Comparison of ENCODE assay signal across 15 mouse cellular contexts in genomic region chr4:127224444-127225100, GRCm38 (mm10). TPM values are rescaled to one million over a fixed set of nuclear protein-coding genes. Genes with fewer than 3 reads are reported as not detected.
DNase-seq lines count a peak whose midpoint lies in the region; ATAC-seq and TF ChIP-seq lines count a peak whose summit lies in the region.
"Had no signal": no experiment of that assay in that cellular context is flagged by ENCODE, and none has a peak within 500 bp of the region (broad histone marks: within the 10 kb centered on the region; RNA-seq: fewer than 3 reads in every experiment).

No protein-coding gene starts in this region.

- no peaks in the 10 kb centered on the region for H3K9me3 ChIP-seq in midbrain, embryonic 11.5 days (ENCODE audit: control insufficient read depth, low read length)
- H3K9me3 ChIP-seq in midbrain, postnatal 0 days (ENCODE audit: low read length), result no peaks in the 10 kb centered on the region
- H3K9me3 ChIP-seq in hindbrain, embryonic 12.5 days (replicated peaks), result no peaks in the 10 kb centered on the region
- H3K9me3 ChIP-seq: embryonic facial prominence, embryonic 15.5 days; limb, embryonic 15.5 days had no signal

- peaks cover 25% of the 10 kb centered on the region for H3K4me1 ChIP-seq in midbrain, embryonic 11.5 days (ENCODE audit: control insufficient read depth, insufficient read depth, low read length)
- no peaks in the 10 kb centered on the region for H3K4me1 ChIP-seq in midbrain, postnatal 0 days (ENCODE audit: insufficient read depth, low read length)
- peaks cover 52% of the 10 kb centered on the region for H3K4me1 ChIP-seq in hindbrain, embryonic 12.5 days
- H3K4me1 ChIP-seq: embryonic facial prominence, embryonic 15.5 days; limb, embryonic 15.5 days had no signal

- no peaks in the 10 kb centered on the region for H3K36me3 ChIP-seq in midbrain, embryonic 11.5 days (ENCODE audit: control insufficient read depth, insufficient read depth, low read length)
- H3K36me3 ChIP-seq in midbrain, postnatal 0 days (ENCODE audit: insufficient read depth, low read length), result 0 out of 2 replicates have a peak, but pooled peaks cover 13% of the 10 kb centered on the region
- H3K36me3 ChIP-seq in hindbrain, embryonic 12.5 days, result no peaks in the 10 kb centered on the region
- H3K36me3 ChIP-seq: embryonic facial prominence, embryonic 15.5 days; limb, embryonic 15.5 days had no signal

- DNase-seq in frontal cortex, postnatal 10 days (ENCODE audit: low spot score in 2 of 2), result no peak
- DNase-seq in midbrain, embryonic 11.5 days (ENCODE audit: low spot score, missing footprints), result peak; percentile 93
- no peak for DNase-seq in midbrain, postnatal 0 days (ENCODE audit: low spot score)
- no peak for DNase-seq in ovary, postnatal 14 days (ENCODE audit: low spot score)
- no peak for DNase-seq in adrenal gland, postnatal 14 days
- DNase-seq in urinary bladder, postnatal 4 days (ENCODE audit: low spot score in 2 of 2), result no peak
- DNase-seq: heart, adult 2 months; kidney, adult 9 months; lung, adult 2 months; retina, postnatal 1 day had no signal

- H3K4me2 ChIP-seq in midbrain, embryonic 11.5 days, result peak overlapping the region; percentile 50
- no peak overlapping the region for H3K4me2 ChIP-seq in midbrain, postnatal 0 days (ENCODE audit: low read depth, low read length, poor library complexity, severe bottlenecking)
- peak overlapping the region; percentile 29 for H3K4me2 ChIP-seq in hindbrain, embryonic 12.5 days (replicated peaks)
- H3K4me2 ChIP-seq: embryonic facial prominence, embryonic 15.5 days; limb, embryonic 15.5 days had no signal

- no peak for TF ChIP-seq CTCF in midbrain, postnatal 0 days (IDR thresholded peaks at IDR 0.05)

- peaks cover 12% of the 10 kb centered on the region; the same call in 1 of the 2 replicates for H3K27me3 ChIP-seq in midbrain, embryonic 11.5 days (ENCODE audit: control insufficient read depth, insufficient read depth, low read length)
- no peaks in the 10 kb centered on the region for H3K27me3 ChIP-seq in midbrain, postnatal 0 days (ENCODE audit: insufficient read depth, low read length)
- peaks cover 17% of the 10 kb centered on the region for H3K27me3 ChIP-seq in hindbrain, embryonic 12.5 days

- WGBS in midbrain, embryonic 11.5 days, result 9% methylated on average over 19 of the region's 19 CpGs
- WGBS in midbrain, postnatal 0 days, result 27% methylated on average over 19 of the region's 19 CpGs
- WGBS in hindbrain, embryonic 12.5 days, result 14% methylated on average over 19 of the region's 19 CpGs

- H3K27ac ChIP-seq in midbrain, embryonic 11.5 days (ENCODE audit: low read depth, low read length), result no peak overlapping the region; the same call in 1 of the 2 replicates
- no peak overlapping the region for H3K27ac ChIP-seq in midbrain, postnatal 0 days (ENCODE audit: low read depth, low read length)
- no peak overlapping the region for H3K27ac ChIP-seq in hindbrain, embryonic 12.5 days
- H3K27ac ChIP-seq: embryonic facial prominence, embryonic 15.5 days; heart, adult 2 months; limb, embryonic 15.5 days had no signal

- H3K4me3 ChIP-seq in midbrain, embryonic 11.5 days (ENCODE audit: low read depth, low read length), result peak overlapping the region; percentile 15; the same call in 1 of the 2 replicates
- no peak overlapping the region for H3K4me3 ChIP-seq in midbrain, postnatal 0 days (ENCODE audit: low read depth, low read length)
- no peak overlapping the region for H3K4me3 ChIP-seq in hindbrain, embryonic 12.5 days
- H3K4me3 ChIP-seq: embryonic facial prominence, embryonic 15.5 days; heart, adult 2 months; limb, embryonic 15.5 days had no signal

- H3K9ac ChIP-seq in midbrain, embryonic 11.5 days (ENCODE audit: low read length), result peak overlapping the region; percentile 59
- H3K9ac ChIP-seq in midbrain, postnatal 0 days (replicated peaks; ENCODE audit: low read length, poor library complexity, severe bottlenecking), result no peak overlapping the region
- no peak overlapping the region for H3K9ac ChIP-seq in hindbrain, embryonic 12.5 days
- H3K9ac ChIP-seq: embryonic facial prominence, embryonic 15.5 days; limb, embryonic 15.5 days had no signal

- ATAC-seq in frontal cortex, adult (ENCODE audit: low TSS enrichment), result peak; percentile 36; the same call in 1 of the 2 replicates
- no peak for ATAC-seq in midbrain, embryonic 11.5 days (ENCODE audit: low FRiP score)
- no peak for ATAC-seq in midbrain, postnatal 0 days (ENCODE audit: low FRiP score)
- no peak for ATAC-seq in hindbrain, embryonic 12.5 days (ENCODE audit: low FRiP score)

RNA-seq across cellular contexts. Expression of gene Smim12, which starts 19.0 kb away (rescaled TPM):
- 54.5 and 60.0 TPM in 2 replicates for polyA plus RNA-seq in midbrain, embryonic 11.5 days (2014; fragmentation: Nextera tagmentation; extraction: Ambion mirVana)
- 26.3 and 38.3 TPM in 2 replicates for total RNA-seq in midbrain, postnatal 0 days (2014; rRNA removed)
- 50.7 and 56.6 TPM in 2 replicates for polyA plus RNA-seq in midbrain, postnatal 0 days (2015; fragmentation: Nextera tagmentation; extraction: Ambion mirVana)
- polyA plus RNA-seq in hindbrain, embryonic 12.5 days (2016; fragmentation: Nextera tagmentation; extraction: Ambion mirVana), result 44.7 and 50.6 TPM in 2 replicates
- 36.3 and 44.5 TPM in 2 replicates for total RNA-seq in adrenal gland, postnatal 14 days (2021)

RNA-seq across cellular contexts. Expression of gene Dlgap3, which starts 55.6 kb away (rescaled TPM):
- 4.0 and 4.4 TPM in 2 replicates for polyA plus RNA-seq in midbrain, embryonic 11.5 days (2014; fragmentation: Nextera tagmentation; extraction: Ambion mirVana)
- 131 and 156 TPM in 2 replicates for total RNA-seq in midbrain, postnatal 0 days (2014; rRNA removed)
- polyA plus RNA-seq in midbrain, postnatal 0 days (2015; fragmentation: Nextera tagmentation; extraction: Ambion mirVana), result 34.5 and 34.8 TPM in 2 replicates
- 12.5 and 13.3 TPM in 2 replicates for polyA plus RNA-seq in hindbrain, embryonic 12.5 days (2016; fragmentation: Nextera tagmentation; extraction: Ambion mirVana)
- total RNA-seq in adrenal gland, postnatal 14 days (2021), result 6.7 and 6.8 TPM in 2 replicates
- total RNA-seq: hematopoietic stem cell, adult 5-6 weeks had no signal
